Mouse (Mus musculus) CH12F3 (cell line): Measurements from ENCODE around the gene Gm6525.

Experiments used
- in situ Hi-C: fragments of 300-500 bp; cut with MboI; formaldehyde crosslinking; loops from 2 replicates; pipeline ENCODE4 v1.14.3; 2020; ENCODE audit warnings: low sequenced_read_pairs

Gene Gm6525

GRCm38 (mm10) chr3:84173581-84174154 lies at the start of gene Gm6525:
TSS of gene Gm6525 (plus strand) at chr3:84174104.
- in situ Hi-C loops: loop anchor here (5.0 to 25.0 kb wide), 2 partner anchors 139 to 364 kb away; no protein-coding TSS in a partner anchor

DNA sequence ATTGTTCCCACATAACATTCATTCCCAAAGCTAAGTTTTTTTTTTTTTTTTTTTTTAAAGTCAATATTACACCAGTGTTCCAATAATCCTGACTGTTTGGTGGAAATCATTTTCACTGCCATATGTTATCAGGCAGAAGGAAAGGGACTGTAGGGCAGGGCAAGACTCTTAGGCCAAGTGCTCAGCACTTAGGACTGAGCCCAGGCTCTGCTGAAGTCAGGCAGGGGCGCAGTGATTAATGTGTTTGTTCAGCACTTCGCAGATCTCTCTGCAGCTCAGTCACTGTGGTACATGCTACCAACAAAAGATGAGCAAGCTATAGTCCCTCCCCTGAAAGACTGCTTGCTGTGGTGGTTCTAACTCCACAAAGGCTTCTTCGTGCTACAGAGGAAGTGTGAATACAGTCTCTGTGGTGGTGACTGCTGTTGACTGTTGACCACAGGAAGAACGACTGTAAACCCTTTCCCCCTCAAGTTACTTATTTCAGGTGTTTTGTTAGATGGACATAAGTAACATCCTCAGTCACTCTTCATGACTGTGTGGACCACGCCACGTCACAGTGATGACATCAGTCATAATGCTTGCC lies 48.1 kb upstream of the Gm6525 start:
- in situ Hi-C loops: no loop called here

DNA sequence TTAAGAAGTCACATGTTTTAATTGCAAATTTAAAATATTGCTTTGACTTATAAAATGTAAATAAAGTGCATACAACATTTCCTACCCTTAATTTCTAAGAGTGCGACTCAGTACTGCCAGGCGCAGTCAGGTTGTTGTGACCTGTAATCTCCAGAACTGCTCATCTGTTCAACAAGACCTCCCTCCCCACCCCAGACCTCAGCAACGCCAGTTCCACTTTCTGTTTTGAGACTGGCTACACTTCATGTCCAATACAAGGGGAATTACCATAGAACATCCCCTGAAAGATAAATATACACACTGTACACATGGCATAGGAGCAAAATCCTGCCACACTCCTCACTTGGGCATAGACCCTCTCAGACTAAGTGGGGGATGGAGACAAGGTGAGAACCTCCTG lies 47.2 kb upstream of the Gm6525 start:
- in situ Hi-C loops: no loop called here

GRCm38 (mm10) chr3:84127431-84127830 lies 46.5 kb upstream of the Gm6525 start:
- in situ Hi-C loops: no loop called here

GRCm38 (mm10) chr3:84128871-84129870 lies 44.7 kb upstream of the Gm6525 start:
- in situ Hi-C loops: no loop called here

- in situ Hi-C loops: no loop called here
These were observed 43.1 kb upstream of the Gm6525 start for GRCm38 (mm10) chr3:84130776-84131175.

DNA sequence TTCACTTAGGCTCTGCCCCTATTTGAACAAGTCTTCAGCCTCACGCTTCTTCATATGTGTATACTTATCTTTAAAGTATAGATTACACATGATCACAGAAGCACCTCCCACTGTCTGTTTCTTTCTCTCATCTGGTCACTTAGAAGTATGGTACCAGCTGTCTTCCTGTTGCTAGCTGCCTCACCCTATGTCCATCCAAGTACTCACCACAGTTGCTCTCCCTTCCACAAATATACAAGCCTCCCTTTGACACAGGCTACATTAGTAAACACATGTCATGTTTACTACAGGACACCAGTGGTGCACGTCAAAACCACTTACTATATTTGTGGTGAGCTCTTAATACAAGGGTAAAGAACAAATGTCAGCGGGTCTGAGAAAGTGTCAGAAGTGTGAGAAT lies 42.5 kb upstream of the Gm6525 start:
- in situ Hi-C loops: no loop called here

DNA sequence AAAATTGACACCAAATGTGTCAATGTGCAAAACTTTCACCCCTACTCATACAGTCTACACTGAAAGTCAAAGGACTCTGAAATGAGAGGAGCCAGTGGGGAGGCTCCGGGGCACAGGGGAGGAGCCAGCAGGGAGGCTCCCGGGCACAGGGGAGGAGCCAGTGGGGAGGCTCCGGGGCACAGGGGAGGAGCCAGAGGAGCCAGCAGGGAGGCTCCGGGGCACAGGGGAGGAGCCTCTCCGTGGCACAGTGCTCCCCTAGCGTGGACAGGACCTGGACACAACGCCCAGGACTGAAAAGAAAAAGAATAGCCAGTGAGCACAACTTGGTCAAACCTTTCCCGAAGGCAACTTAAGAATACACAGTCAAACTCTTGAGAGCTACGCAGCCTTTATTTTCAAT lies 38.5 kb upstream of the Gm6525 start:
- in situ Hi-C loops: no loop called here

DNA sequence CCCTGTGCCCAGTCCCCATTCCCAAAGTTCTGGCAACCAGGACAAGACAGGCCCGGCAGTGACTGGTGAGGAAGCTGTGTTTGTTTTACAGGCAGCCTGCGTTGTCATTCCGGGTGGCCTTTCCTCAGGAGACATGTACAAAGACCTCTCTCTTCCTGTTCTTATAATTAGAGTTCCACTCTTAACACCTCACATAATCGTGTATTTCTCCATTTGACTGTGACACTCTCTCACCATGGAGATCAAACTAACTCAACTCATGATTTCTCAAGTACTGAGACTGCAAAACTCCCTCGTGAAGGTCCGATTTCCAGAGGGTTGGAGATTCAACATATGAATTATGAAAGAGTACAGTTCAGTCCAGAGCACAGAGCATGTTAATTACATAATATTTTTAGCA lies 38.0 kb upstream of the Gm6525 start:
- in situ Hi-C loops: no loop called here

DNA sequence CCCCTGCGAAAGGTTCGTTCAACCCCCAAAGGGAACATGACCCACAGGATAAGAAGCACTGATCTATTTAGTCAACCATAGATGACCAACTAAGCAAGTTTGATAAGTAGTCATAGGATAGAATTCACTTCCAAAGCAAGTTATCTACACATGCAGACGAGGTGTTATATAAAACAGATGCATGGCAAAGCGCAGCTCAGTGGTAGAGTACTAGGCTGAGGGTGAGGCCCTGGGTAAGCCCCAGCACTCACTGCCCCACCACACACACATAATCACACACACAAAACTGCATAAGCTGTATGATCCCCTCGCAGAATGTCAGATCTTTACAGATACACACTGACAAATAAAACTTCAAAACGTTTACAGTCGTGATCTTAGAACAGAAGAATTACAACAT lies 37.4 kb upstream of the Gm6525 start:
- in situ Hi-C loops: no loop called here

- in situ Hi-C loops: no loop called here
These were observed 33.0 kb upstream of the Gm6525 start for GRCm38 (mm10) chr3:84140947-84141346.

- in situ Hi-C loops: loop anchor here (25.0 kb wide), 1 partner anchor 387 kb away; no protein-coding TSS in a partner anchor
These were observed 24.1 kb upstream of the Gm6525 start for GRCm38 (mm10) chr3:84149831-84150230.

DNA sequence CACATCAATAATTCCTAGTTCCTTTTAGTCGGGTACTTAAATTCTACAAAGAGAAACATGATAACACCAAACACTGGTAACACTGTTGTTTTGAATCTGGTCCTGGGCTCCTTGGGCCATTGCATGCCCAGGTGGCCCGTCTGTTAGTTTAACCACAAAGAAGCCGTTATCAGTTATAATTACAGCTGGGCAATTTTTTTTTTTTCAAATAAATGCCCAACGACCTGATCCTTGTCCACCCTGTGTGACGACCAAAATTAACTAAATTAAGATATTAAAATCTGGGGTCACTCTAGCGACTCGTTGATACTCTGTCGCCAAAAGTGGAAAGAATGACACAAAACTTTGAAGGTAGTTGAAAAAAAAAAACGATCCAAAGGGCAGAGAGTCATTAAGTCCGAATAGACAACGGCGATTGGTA lies 19.2 kb upstream of the Gm6525 start:
- in situ Hi-C loops: loop anchor here (25.0 kb wide), 1 partner anchor 383 kb away; no protein-coding TSS in a partner anchor

- in situ Hi-C loops: loop anchor here (25.0 kb wide), 1 partner anchor 382 kb away; no protein-coding TSS in a partner anchor
These were observed 18.8 kb upstream of the Gm6525 start for GRCm38 (mm10) chr3:84155146-84155545.

- in situ Hi-C loops: loop anchor here (25.0 kb wide), 1 partner anchor 382 kb away; no protein-coding TSS in a partner anchor
These were observed 18.3 kb upstream of the Gm6525 start, which contains the start of gene Mnd1 for GRCm38 (mm10) chr3:84155558-84156006. TSS of gene Mnd1 (minus strand) at chr3:84155786.

- in situ Hi-C loops: loop anchor here (25.0 kb wide), 1 partner anchor 381 kb away; no protein-coding TSS in a partner anchor
These were observed 17.8 kb upstream of the Gm6525 start for GRCm38 (mm10) chr3:84156105-84156504.

- in situ Hi-C loops: loop anchor here (25.0 kb wide), 1 partner anchor 380 kb away; no protein-coding TSS in a partner anchor
These were observed 16.9 kb upstream of the Gm6525 start for GRCm38 (mm10) chr3:84157011-84157410.

DNA sequence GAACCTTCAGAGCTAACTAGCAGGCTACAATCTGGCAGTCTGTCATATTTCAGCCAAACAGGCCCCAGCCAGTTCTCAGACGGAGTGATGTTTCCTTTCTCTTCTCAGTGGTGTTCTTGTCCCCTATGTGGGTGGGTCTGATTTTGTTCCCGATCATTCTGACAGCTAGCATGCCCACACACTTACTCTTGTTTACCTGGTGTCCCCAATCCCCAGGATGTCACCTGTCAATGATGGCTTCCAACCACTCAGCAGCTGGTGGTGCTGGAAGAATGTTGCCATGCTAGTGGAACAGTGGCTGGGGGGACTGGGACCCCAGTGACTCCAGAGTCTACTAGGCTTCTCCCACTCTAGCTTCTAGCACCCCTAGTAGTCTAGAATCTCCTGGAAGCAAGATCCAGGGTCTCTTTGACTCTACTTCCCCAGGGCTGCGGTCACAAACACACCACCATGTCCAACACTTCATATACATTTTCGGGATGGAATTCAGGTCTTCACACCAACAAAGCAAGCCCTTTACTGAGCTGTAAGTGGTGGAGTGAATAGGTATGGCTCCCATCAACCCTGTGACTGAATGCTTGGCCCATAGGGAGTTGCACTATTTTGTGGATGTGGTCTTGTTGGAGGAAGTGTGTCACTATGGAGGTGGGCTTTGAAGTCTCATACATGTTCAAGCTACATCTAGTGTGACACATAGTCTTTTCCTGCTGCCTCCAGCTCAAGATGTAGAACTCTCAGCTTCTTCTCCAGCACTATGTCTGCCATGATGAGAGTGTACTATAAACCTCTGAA lies 16.1 kb upstream of the Gm6525 start:
- in situ Hi-C loops: loop anchor here (25.0 kb wide), 1 partner anchor 380 kb away; no protein-coding TSS in a partner anchor

GRCm38 (mm10) chr3:84165391-84165790 lies 8.5 kb upstream of the Gm6525 start:
- in situ Hi-C loops: loop anchor here (25.0 kb wide), 1 partner anchor 372 kb away; no protein-coding TSS in a partner anchor

- in situ Hi-C loops: loop anchor here (25.0 kb wide), 1 partner anchor 371 kb away; no protein-coding TSS in a partner anchor
These were observed 7.8 kb upstream of the Gm6525 start for GRCm38 (mm10) chr3:84166073-84166472.
